Mouse (Mus musculus): Measurements from ENCODE around the gene Rnf144b.

Gene Rnf144b

DNA sequence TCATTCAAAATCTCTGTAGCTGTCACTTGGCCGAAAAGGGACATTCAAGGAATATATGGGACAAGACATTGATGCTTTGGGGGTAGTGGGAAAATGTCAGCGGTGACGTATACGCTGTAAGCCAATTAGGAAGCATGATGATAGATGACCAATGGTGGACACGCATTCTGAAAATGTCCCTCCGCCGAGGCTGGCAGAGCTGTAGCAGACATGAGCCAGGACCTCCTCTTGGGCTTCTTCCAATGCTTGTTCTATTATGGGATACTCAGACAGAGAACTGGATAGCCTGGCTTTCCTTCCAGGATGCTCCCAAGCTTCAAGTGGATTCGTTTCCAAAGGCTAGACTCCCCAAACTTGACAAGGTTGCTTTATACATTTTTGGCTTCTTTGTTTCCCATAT, 141.9 kb downstream of the Rnf144b start:
- no peak for DNase-seq (ENCODE audit: low read depth)

DNA sequence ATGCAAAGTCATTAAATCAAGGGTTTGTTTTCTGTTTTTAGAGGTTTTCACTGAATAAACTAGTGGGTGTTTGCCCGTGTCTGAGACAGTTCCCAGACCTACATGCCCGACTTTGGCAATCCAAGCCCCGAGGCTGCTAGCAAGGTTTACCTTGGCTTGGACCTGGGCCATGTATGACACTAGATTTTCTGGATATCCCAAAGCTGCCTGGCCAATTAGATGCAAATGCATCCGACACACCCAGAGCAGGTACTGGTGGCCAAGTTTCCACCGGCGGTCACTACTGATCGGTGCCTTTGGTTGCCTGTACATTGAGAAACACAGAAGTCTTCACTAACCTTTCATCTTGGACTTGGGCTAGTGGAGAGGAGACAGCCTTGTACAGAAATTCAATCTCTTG, 144.0 kb downstream of the Rnf144b start:
- no peak for DNase-seq (ENCODE audit: low read depth)

DNA sequence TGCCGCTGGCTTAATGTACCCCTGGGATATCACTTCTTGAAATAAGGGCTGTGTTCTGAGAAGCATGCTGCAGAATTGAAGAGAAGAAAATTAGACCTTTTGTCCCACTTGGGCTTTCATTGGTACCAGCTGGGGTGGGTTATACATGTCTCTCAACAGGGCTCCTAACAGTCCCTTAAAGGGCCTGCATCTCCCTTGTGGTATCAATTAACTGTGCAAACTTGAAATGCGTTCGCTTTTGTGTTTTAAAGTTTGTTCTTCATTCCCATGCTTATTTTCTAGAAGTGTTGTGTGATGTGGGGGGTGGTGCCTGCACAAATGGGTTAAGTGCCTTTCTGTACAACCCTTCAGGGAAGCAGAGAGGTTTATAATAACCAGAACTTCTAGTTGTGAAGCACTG, 145.8 kb downstream of the Rnf144b start:
- DNase-seq (ENCODE audit: low read depth) = no peak

DNA sequence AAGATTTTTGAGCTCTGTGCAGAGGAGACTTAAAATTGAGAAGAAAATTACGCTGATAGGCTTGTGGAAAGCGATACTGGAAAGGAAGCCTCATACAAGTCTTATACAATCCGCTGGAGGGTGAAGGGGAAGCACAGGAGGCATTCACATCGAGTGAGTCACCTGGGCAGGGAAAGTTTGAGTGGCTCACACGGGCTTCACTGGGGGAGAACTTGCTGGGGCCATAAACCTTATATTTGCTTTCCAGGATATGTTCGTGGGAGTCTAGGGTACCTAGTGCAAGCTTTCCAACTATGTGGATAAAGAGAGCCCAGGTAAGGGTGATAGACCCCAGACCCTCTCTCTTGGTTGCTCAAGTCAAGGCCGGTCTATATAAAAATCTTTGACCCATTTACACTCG, 150.5 kb downstream of the Rnf144b start:
- DNase-seq (ENCODE audit: low read depth) = peak; percentile 4

DNA sequence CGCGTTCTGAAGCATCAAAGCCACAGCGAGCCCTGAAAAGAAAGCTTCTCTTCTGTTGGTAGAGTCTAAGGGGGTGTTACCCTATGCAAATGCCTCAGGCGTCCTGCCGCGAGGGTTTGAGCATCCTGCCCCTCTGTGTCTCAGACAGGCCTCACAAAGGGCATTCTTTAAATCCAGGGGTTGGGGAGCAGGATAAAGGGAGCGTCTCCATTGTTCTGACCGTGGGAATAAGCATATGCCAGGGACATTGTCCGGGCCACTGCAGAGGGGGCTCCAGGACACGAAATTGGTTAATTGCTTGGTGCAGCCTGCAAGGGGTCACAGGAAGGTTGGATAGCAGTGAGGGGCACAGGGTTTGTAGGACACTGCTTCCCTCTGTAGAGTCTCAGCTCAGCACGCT, 151.0 kb downstream of the Rnf144b start:
- peak; percentile 21 for DNase-seq (ENCODE audit: low read depth)

DNA sequence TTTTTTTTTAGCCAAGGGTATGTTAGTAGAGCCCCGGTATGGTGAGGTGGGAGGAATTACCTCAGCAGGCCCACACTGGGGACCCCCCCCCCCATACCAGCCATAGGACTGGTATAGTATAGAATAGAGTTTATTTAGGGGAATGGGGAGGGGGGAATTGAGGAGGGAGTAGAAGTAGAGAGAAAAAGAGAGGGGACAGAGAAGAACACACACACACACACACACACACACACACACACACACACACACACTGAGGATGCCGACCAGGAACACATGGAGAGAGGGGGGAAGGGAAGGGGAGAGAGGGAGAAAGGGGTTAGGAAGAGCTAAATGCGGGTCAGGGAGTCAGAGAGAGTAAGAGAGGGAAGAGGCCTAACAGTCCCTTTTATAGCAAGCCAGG, 151.7 kb downstream of the Rnf144b start:
- DNase-seq (ENCODE audit: low read depth) = no peak

DNA sequence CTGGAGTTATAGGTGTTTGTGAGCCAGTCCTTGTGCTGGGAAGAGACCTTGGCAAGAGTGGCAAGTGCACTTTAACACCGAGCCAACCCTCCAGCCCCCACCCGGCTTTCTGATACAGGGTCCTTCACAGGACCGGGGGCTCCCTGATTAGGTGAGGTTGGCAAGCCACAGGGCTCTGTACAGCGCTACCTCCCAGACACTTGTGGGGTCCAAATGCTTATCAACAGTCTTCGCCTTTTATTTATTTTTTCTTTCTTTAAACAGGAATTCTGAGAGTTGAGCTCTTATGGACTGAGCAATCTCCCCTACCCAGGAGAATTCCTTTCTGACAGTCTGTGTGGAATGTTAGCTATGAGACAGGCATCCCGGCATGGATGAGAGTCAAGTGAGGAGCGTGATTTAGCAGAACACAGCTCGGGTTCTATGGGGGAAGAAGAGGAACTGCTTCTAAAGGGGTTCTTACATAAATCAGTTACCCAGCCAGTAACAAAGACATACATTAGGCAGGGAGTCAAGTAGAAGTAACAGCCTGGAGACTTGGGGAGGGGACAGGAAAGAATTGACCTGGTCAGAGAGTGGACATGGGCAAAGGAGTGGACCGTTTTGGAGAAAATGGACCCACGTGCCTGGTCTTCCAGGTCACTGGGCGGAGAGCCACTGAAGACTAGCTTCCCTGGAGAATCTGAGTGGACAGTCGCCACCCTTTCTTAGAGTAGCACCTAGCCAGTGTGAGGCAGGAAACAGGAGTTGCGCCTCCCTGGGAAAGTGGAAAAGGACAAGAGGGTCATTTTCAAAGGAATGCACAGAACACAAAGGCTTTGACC, 154.8 kb downstream of the Rnf144b start:
- no peak for DNase-seq (ENCODE audit: low read depth)

DNA sequence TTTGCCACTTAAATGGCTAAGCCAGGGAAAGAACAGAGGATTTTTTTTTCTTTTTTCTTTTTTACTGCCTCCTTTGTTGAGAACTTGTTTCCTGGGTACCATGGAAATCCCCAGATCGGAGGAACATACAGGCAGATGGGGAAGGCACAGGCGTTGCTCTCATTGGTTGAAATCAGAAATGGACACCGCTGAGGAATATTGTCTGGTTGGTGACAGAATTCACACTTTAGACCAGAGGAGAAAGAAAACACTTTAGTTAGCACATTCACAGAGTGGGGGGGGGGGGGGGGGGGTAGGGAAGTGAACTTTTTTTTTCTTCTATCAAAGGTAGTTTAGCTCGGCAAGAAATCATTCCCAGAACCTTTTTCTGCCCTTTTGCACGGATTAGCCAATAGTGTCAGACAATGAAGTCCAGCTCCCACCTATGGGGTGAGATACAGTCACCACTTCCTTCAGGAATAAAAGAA, 155.4 kb downstream of the Rnf144b start:
- peak; percentile 5 for DNase-seq (ENCODE audit: low read depth)

DNA sequence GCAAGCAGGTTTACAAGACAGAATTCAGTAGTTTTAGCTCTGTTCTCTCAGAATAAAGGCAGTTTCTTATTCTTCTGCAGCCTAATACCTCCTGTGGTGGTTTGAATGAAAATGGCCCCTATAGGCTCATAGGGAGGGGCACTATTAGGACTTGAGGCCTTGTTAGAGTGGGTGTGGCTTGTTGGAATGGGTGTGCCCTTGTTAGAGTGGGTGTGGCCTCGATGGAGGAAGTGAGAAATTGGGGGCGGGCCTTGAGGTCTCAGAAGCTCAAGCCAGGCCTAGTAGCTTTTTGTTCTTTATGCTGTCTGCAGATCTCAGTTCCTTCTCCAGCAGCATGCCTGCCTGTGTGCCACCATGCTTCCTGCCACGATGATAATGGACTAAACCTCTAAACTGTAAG, 159.8 kb downstream of the Rnf144b start:
- DNase-seq (ENCODE audit: low read depth) = no peak

DNA sequence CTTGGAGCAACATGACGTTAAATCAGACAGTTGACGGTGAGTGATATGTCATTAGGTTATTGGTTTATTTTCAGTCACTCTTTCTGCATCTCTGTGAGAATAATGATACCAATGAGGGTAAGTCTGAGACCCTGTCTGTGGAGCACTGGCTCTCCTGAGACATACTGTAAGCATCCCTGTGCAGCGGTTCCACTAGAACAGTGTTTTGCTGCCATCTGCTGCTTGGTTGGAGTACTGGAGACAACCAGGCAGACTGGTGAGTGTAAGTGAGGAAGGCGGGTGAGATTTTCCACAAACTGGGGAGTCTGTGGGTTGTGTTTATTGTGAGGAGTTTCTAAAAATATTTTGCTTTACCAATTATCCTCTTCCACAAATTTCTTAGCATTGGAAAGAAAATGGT, 166.0 kb downstream of the Rnf144b start:
- DNase-seq (ENCODE audit: low read depth) = peak; percentile 69

DNA sequence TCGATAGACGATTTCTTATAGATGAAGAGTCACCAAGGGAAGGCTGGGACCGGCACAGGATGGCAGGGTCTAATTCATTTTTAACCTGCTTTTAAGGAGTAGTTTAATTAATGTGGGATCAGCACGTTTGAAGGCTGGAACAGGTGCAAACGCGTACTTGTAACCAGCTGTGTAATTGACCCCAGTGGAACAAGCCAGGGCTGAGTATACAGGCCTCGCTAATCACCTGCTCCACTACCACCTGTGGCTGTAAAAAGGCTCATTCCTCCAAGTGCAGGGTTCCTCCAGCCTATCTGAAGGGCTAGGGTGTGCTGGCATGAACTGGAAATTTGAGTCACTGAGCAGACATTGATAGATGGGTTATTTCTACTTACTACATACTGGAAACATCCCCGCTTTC, 174.0 kb downstream of the Rnf144b start:
- no peak for DNase-seq (ENCODE audit: low read depth)
